Mouse (Mus musculus) limb, embryonic 13.5 days (tissue): Measurements from ENCODE around the gene Zfp580. TPM values are rescaled to one million over a fixed set of nuclear protein-coding genes. Genes with fewer than 3 reads are reported as not detected.

Source experiments
- ATAC-seq: fragments of 200-750 bp; cut with Nextera tagmentation; 2 replicates; pipeline ENCODE4 v1.8.0; 2017; ENCODE audit warnings: low read depth, moderate number of reproducible peaks, moderate TSS enrichment; ENCODE audit not compliant: low FRiP score
- H3K27ac ChIP-seq: fragments of 300-500 bp; sonication (generic); 2 replicates; pipeline ENCODE4 v1.5.1; 2015; ENCODE audit warnings: inconsistent platforms, mild to moderate bottlenecking, moderate library complexity
- H3K27me3 ChIP-seq: fragments of 300-500 bp; sonication (generic); 2 replicates; pipeline ENCODE4 v1.6.1; 2015; ENCODE audit warnings: mild to moderate bottlenecking, inconsistent platforms
- H3K36me3 ChIP-seq: fragments of 300-500 bp; sonication (generic); 2 replicates; pipeline ENCODE4 v1.6.1; 2015; ENCODE audit warnings: inconsistent platforms, mild to moderate bottlenecking, moderate library complexity
- H3K4me1 ChIP-seq: fragments of 300-500 bp; sonication (generic); 2 replicates; pipeline ENCODE4 v1.6.1; 2015; ENCODE audit warnings: inconsistent platforms
- H3K4me2 ChIP-seq: fragments of 300-500 bp; sonication (generic); replicated peaks from 2 replicates; pipeline ENCODE4 v1.6.1; 2015; ENCODE audit warnings: inconsistent platforms, mild to moderate bottlenecking, moderate library complexity
- H3K4me3 ChIP-seq: fragments of 300-500 bp; sonication (generic); 2 replicates; pipeline ENCODE4 v1.5.1; 2015; ENCODE audit warnings: moderate library complexity, mild to moderate bottlenecking, inconsistent platforms
- H3K9ac ChIP-seq: fragments of 300-500 bp; sonication (generic); 2 replicates; pipeline ENCODE4 v1.6.1; 2015; ENCODE audit warnings: mild to moderate bottlenecking, inconsistent platforms
- H3K9me3 ChIP-seq: fragments of 300-500 bp; sonication (generic); 2 replicates; pipeline ENCODE4 v1.6.1; 2016; ENCODE audit warnings: inconsistent platforms
- WGBS: fragments of 180-500 bp; shearing (Covaris S2); methylation state at CpG from one replicate; pipeline ENCODE4 v1.1.7; 2015; 5-methylcytosine and 5-hydroxymethylcytosine counted together
- polyA plus RNA-seq: library from polyadenylated mRNA; unstranded; fragments of >200 nt; fragmentation: Nextera tagmentation; extraction: Ambion mirVana; gene quantifications from 2 replicates; pipeline ENCODE4 v1.2.1, GENCODE M21; 2015

Zfp580 gene
- polyA plus RNA-seq, 1 experiment from 2014 or later: 42.8 TPM

GRCm38 (mm10) chr7:5037467-5037866 is 13.9 kb upstream of the Zfp580 start:
- Histone ChIP-seq H3K27ac (peak overlapping the region; percentile 92), H3K4me3 (peak overlapping the region; percentile 58), H3K9ac (peak overlapping the region; percentile 75; the same call in 1 of the 2 replicates), H3K4me1 (0 out of 2 replicates have a peak, but pooled peaks cover 2% of the 10 kb centered on the region), H3K4me2 (peak overlapping the region; percentile 65), H3K36me3 (peaks cover 58% of the 10 kb centered on the region), H3K27me3 (no peaks in the 10 kb centered on the region), H3K9me3 (peaks cover 31% of the 10 kb centered on the region)
- WGBS: 91% methylated on average over 8 of the region's 8 CpGs
- no peak for ATAC-seq

- ATAC-seq: peak; percentile 96
- Histone ChIP-seq H3K4me2 (peak within 1 kb of the TSS; percentile 65), H3K36me3 (peaks cover 50% of the 10 kb centered on the region), H3K4me3 (peak within 1 kb of the TSS; percentile 58), H3K9me3 (peaks cover 23% of the 10 kb centered on the region), H3K9ac (peak within 1 kb of the TSS; percentile 75), H3K4me1 (0 out of 2 replicates have a peak, but pooled peaks cover 2% of the 10 kb centered on the region), H3K27me3 (no peaks in the 10 kb centered on the region), H3K27ac (peak within 1 kb of the TSS; percentile 92)
- WGBS: 1% methylated on average over 47 of the region's 48 CpGs
Measured at GRCm38 (mm10) chr7:5038109-5038732, 13.1 kb upstream of the Zfp580 start, which contains the start of gene Zfp784. Zfp784 (minus strand) TSS chr7:5038446.

GRCm38 (mm10) chr7:5038940-5039339 is 12.4 kb upstream of the Zfp580 start:
- 39% methylated on average over 5 of the region's 5 CpGs for WGBS
- no peaks in the 10 kb centered on the region for H3K27me3 ChIP-seq
- H3K36me3 ChIP-seq: peaks cover 43% of the 10 kb centered on the region
- H3K27ac ChIP-seq: peak overlapping the region; percentile 92
- H3K4me2 ChIP-seq: peak overlapping the region; percentile 65
- H3K4me1 ChIP-seq: 0 out of 2 replicates have a peak, but pooled peaks cover 2% of the 10 kb centered on the region
- peaks cover 18% of the 10 kb centered on the region for H3K9me3 ChIP-seq
- peak overlapping the region; percentile 58 for H3K4me3 ChIP-seq
- H3K9ac ChIP-seq: peak overlapping the region; percentile 75
- ATAC-seq: no peak

GRCm38 (mm10) chr7:5044981-5045380 is 6.4 kb upstream of the Zfp580 start:
- peaks cover 11% of the 10 kb centered on the region; the same call in 1 of the 2 replicates for H3K36me3 ChIP-seq
- no peaks in the 10 kb centered on the region for H3K4me1 ChIP-seq
- no peak overlapping the region for H3K27ac ChIP-seq
- no peaks in the 10 kb centered on the region for H3K9me3 ChIP-seq
- H3K4me3 ChIP-seq: no peak overlapping the region
- no peak overlapping the region for H3K4me2 ChIP-seq
- 77% methylated on average over 2 of the region's 2 CpGs for WGBS
- no peak overlapping the region for H3K9ac ChIP-seq
- H3K27me3 ChIP-seq: no peaks in the 10 kb centered on the region
- no peak for ATAC-seq

GRCm38 (mm10) chr7:5046112-5046511 is 5.2 kb upstream of the Zfp580 start:
- 76% methylated on average over 2 of the region's 2 CpGs for WGBS

GRCm38 (mm10) chr7:5047313-5047712 is 4.0 kb upstream of the Zfp580 start:
- ATAC-seq: no peak
- H3K4me3 ChIP-seq: no peak overlapping the region
- no peaks in the 10 kb centered on the region for H3K9me3 ChIP-seq
- H3K9ac ChIP-seq: no peak overlapping the region
- H3K36me3 ChIP-seq: no peaks in the 10 kb centered on the region
- H3K4me1 ChIP-seq: peaks cover 14% of the 10 kb centered on the region
- WGBS: 35% methylated on average over 2 of the region's 2 CpGs
- H3K27ac ChIP-seq: no peak overlapping the region
- H3K4me2 ChIP-seq: no peak overlapping the region
- H3K27me3 ChIP-seq: peaks cover 2% of the 10 kb centered on the region

More at GRCm38 (mm10) chr7:5046112-5046511, 5.2 kb upstream of the Zfp580 start:
- no peak for ATAC-seq
- Histone ChIP-seq H3K4me2 (no peak overlapping the region), H3K9ac (no peak overlapping the region), H3K4me1 (peaks cover 8% of the 10 kb centered on the region), H3K4me3 (no peak overlapping the region), H3K27ac (no peak overlapping the region), H3K36me3 (peaks cover 6% of the 10 kb centered on the region; the same call in 1 of the 2 replicates), H3K9me3 (no peaks in the 10 kb centered on the region), H3K27me3 (no peaks in the 10 kb centered on the region)

- ATAC-seq: no peak
- peaks cover 50% of the 10 kb centered on the region for H3K27me3 ChIP-seq
- H3K4me2 ChIP-seq: peak overlapping the region; percentile 89
- 5% methylated on average over 12 of the region's 12 CpGs for WGBS
- peaks cover 47% of the 10 kb centered on the region for H3K4me1 ChIP-seq
- no peaks in the 10 kb centered on the region for H3K9me3 ChIP-seq
- no peaks in the 10 kb centered on the region for H3K36me3 ChIP-seq
- H3K9ac ChIP-seq: peak overlapping the region; percentile 88
- H3K4me3 ChIP-seq: peak overlapping the region; percentile 73
- H3K27ac ChIP-seq: no peak overlapping the region
Measured at GRCm38 (mm10) chr7:5052438-5052837, 1.1 kb downstream of the Zfp580 start.

- Histone ChIP-seq H3K4me3 (peak overlapping the region; percentile 73), H3K36me3 (no peaks in the 10 kb centered on the region), H3K9ac (peak overlapping the region; percentile 88), H3K4me2 (peak overlapping the region; percentile 89), H3K9me3 (no peaks in the 10 kb centered on the region), H3K27me3 (peaks cover 55% of the 10 kb centered on the region), H3K27ac (no peak overlapping the region), H3K4me1 (peaks cover 52% of the 10 kb centered on the region)
- WGBS: 3% methylated on average over 45 of the region's 45 CpGs
- ATAC-seq: no peak
Measured at GRCm38 (mm10) chr7:5052931-5053343, 1.6 kb downstream of the Zfp580 start.

GRCm38 (mm10) chr7:5053456-5054179 is 2.3 kb downstream of the Zfp580 start:
- peak overlapping the region; percentile 89 for H3K4me2 ChIP-seq
- H3K4me1 ChIP-seq: peaks cover 55% of the 10 kb centered on the region
- H3K27ac ChIP-seq: no peak overlapping the region
- 9% methylated on average over 32 of the region's 32 CpGs for WGBS
- H3K4me3 ChIP-seq: peak overlapping the region; percentile 73
- peaks cover 61% of the 10 kb centered on the region for H3K27me3 ChIP-seq
- H3K36me3 ChIP-seq: no peaks in the 10 kb centered on the region
- no peak for ATAC-seq
- H3K9me3 ChIP-seq: no peaks in the 10 kb centered on the region
- H3K9ac ChIP-seq: peak overlapping the region; percentile 66

- peak overlapping the region; percentile 48; the same call in 1 of the 2 replicates for H3K27ac ChIP-seq
- peaks cover 61% of the 10 kb centered on the region for H3K4me1 ChIP-seq
Measured at GRCm38 (mm10) chr7:5056651-5057263, 5.4 kb downstream of the Zfp580 start.

GRCm38 (mm10) chr7:5057381-5057780 is 6.0 kb downstream of the Zfp580 start:
- H3K36me3 ChIP-seq: no peaks in the 10 kb centered on the region
- H3K4me1 ChIP-seq: peaks cover 55% of the 10 kb centered on the region
- no peak overlapping the region for H3K27ac ChIP-seq
- H3K9me3 ChIP-seq: no peaks in the 10 kb centered on the region
- no peak for ATAC-seq
- peaks cover 59% of the 10 kb centered on the region for H3K27me3 ChIP-seq
- 24% methylated on average over 8 of the region's 8 CpGs for WGBS
- peak overlapping the region; percentile 70 for H3K4me3 ChIP-seq
- peak overlapping the region; percentile 87 for H3K9ac ChIP-seq
- H3K4me2 ChIP-seq: peak overlapping the region; percentile 81

More at GRCm38 (mm10) chr7:5056651-5057263, 5.4 kb downstream of the Zfp580 start:
- Histone ChIP-seq H3K36me3 (no peaks in the 10 kb centered on the region), H3K4me3 (peak overlapping the region; percentile 70), H3K4me2 (peak overlapping the region; percentile 81), H3K27me3 (peaks cover 61% of the 10 kb centered on the region), H3K9ac (peak overlapping the region; percentile 87), H3K9me3 (no peaks in the 10 kb centered on the region)
- ATAC-seq: 0 out of 2 replicates have a peak, but pooled peaks have one; percentile 5
- WGBS: 2% methylated on average over 43 of the region's 55 CpGs

GRCm38 (mm10) chr7:5057804-5058203 is 6.5 kb downstream of the Zfp580 start:
- peak overlapping the region; percentile 87; the same call in 1 of the 2 replicates for H3K9ac ChIP-seq
- peaks cover 54% of the 10 kb centered on the region for H3K27me3 ChIP-seq
- peak overlapping the region; percentile 81 for H3K4me2 ChIP-seq
- ATAC-seq: no peak
- WGBS: 34% methylated on average over 11 of the region's 11 CpGs
- no peak overlapping the region for H3K27ac ChIP-seq
- peak overlapping the region; percentile 70 for H3K4me3 ChIP-seq
- H3K9me3 ChIP-seq: no peaks in the 10 kb centered on the region
- no peaks in the 10 kb centered on the region for H3K36me3 ChIP-seq
- H3K4me1 ChIP-seq: peaks cover 51% of the 10 kb centered on the region
